Mouse (Mus musculus) small intestine, adult 2 months (tissue): ENCODE measurements around the gene Sik3. TPM values are rescaled to one million over a fixed set of nuclear protein-coding genes. Genes with fewer than 3 reads are reported as not detected.

Source experiments
- H3K27ac ChIP-seq: fragments of 200-500 bp; 2 replicates; pipeline ENCODE4 v1.5.1; 2012; ENCODE audit warnings: low read depth, low read length, control low read depth, inconsistent platforms; ENCODE audit not compliant: insufficient read depth
- H3K27me3 ChIP-seq: fragments of 200-500 bp; 2 replicates; pipeline ENCODE4 v1.6.1; 2012; ENCODE audit warnings: mild to moderate bottlenecking, moderate library complexity, low read length, inconsistent platforms; ENCODE audit not compliant: control insufficient read depth, insufficient read depth
- H3K36me3 ChIP-seq: fragments of 200-500 bp; 2 replicates; pipeline ENCODE4 v1.6.1; 2012; ENCODE audit warnings: mild to moderate bottlenecking, low read length, control low read depth, inconsistent platforms; ENCODE audit not compliant: control insufficient read depth, insufficient read depth
- H3K4me1 ChIP-seq: fragments of 200-500 bp; 2 replicates; pipeline ENCODE4 v1.6.1; 2012; ENCODE audit warnings: low read length, inconsistent platforms, mixed read lengths; ENCODE audit not compliant: control insufficient read depth, insufficient read depth, insufficient read length
- H3K4me3 ChIP-seq: fragments of 200-500 bp; 2 replicates; pipeline ENCODE4 v1.5.1; 2012; ENCODE audit warnings: low read depth, mild to moderate bottlenecking, control low read depth, inconsistent platforms, low read length, moderate library complexity
- CTCF ChIP-seq: fragments of 200-500 bp; IDR thresholded peaks from 2 replicates; pipeline ENCODE4 v1.5.1; 2012; ENCODE audit warnings: low read depth, mild to moderate bottlenecking, control low read depth, inconsistent platforms, low read length, moderate library complexity, mixed read lengths; ENCODE audit not compliant: insufficient replicate concordance, insufficient read length; ENCODE audit errors: extremely low read depth
- POLR2A ChIP-seq: fragments of 200-500 bp; IDR thresholded peaks from 2 replicates; pipeline ENCODE4 v1.6.1; 2012; ENCODE audit warnings: low read depth, mild to moderate bottlenecking, control low read depth, inconsistent platforms, low read length, moderate library complexity
- WGBS: fragments of 180-500 bp; shearing (Covaris S2); methylation state at CpG from one replicate; pipeline ENCODE4 v1.1.7; 2018; 5-methylcytosine and 5-hydroxymethylcytosine counted together
- polyA plus RNA-seq: library from polyadenylated mRNA; depleted of rRNA; stranded (reverse); fragments of >200 nt; gene quantifications from 2 replicates; pipeline ENCODE4 v1.2.3, GENCODE M21; 2012

Gene Sik3
- polyA plus RNA-seq, 1 experiment, result 14.5 TPM

GRCm38 (mm10) chr9:46015831-46016230 is 3.2 kb downstream of the Sik3 start:
- Histone ChIP-seq H3K4me1 (peaks cover 39% of the 10 kb centered on the region), H3K36me3 (no peaks in the 10 kb centered on the region; the same call in 1 of the 2 replicates), H3K4me3 (no peak overlapping the region), H3K27me3 (no peaks in the 10 kb centered on the region), H3K27ac (no peak overlapping the region)
- TF ChIP-seq POLR2A, result no peak
- no peak for TF ChIP-seq CTCF
- 11% methylated on average over 9 of the region's 9 CpGs for WGBS

- Histone ChIP-seq H3K27ac (no peak overlapping the region), H3K27me3 (no peaks in the 10 kb centered on the region), H3K36me3 (no peaks in the 10 kb centered on the region; the same call in 1 of the 2 replicates), H3K4me3 (no peak overlapping the region), H3K4me1 (peaks cover 35% of the 10 kb centered on the region)
- no peak for TF ChIP-seq POLR2A
- 63% methylated on average over 4 of the region's 4 CpGs for WGBS
These were observed 3.8 kb downstream of the Sik3 start for GRCm38 (mm10) chr9:46016417-46016816.

- Histone ChIP-seq H3K4me1 (peaks cover 28% of the 10 kb centered on the region), H3K27ac (no peak overlapping the region), H3K36me3 (no peaks in the 10 kb centered on the region; the same call in 1 of the 2 replicates), H3K27me3 (no peaks in the 10 kb centered on the region), H3K4me3 (no peak overlapping the region)
- no peak for TF ChIP-seq POLR2A
- TF ChIP-seq CTCF, result no peak
- WGBS, result 47% methylated on average over 6 of the region's 6 CpGs
These were observed 5.7 kb downstream of the Sik3 start for GRCm38 (mm10) chr9:46018316-46018715.

DNA sequence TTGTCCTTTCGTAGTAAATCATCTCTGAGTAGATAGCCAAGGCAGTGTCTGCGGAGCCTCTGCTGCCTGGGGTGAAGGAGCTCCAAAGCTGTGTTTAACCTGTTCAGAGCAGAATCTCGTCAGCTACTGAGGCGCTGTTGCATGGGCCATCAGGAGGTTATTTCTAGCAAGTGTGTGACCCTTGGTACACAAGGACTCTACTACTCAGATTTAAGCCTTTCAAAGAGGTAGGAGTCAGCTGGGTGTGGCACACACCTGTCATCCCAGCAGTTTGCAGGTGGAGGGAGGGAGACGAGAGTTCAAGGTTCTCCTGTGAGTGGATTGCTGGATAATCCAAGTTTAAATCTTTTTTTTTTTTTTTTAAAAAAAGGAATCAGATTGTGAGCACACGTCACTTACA is 7.4 kb downstream of the Sik3 start:
- peak overlapping the region; percentile 17; the same call in 1 of the 2 replicates for H3K27ac ChIP-seq
- WGBS, result 29% methylated on average over 6 of the region's 6 CpGs
- no peak overlapping the region for H3K4me3 ChIP-seq
- H3K36me3 ChIP-seq, result peaks cover 1% of the 10 kb centered on the region; the same call in 1 of the 2 replicates
- TF ChIP-seq POLR2A (no peak), CTCF (no peak)
- H3K27me3 ChIP-seq, result no peaks in the 10 kb centered on the region
- H3K4me1 ChIP-seq, result peaks cover 25% of the 10 kb centered on the region

GRCm38 (mm10) chr9:46023591-46023990 is 11.0 kb downstream of the Sik3 start:
- H3K27ac ChIP-seq, result no peak overlapping the region
- TF ChIP-seq CTCF, result no peak
- no peak for TF ChIP-seq POLR2A
- H3K36me3 ChIP-seq, result peaks cover 1% of the 10 kb centered on the region; the same call in 1 of the 2 replicates
- H3K4me3 ChIP-seq, result no peak overlapping the region
- no peaks in the 10 kb centered on the region for H3K27me3 ChIP-seq
- H3K4me1 ChIP-seq, result peaks cover 13% of the 10 kb centered on the region
- 91% methylated on average over 11 of the region's 11 CpGs for WGBS

GRCm38 (mm10) chr9:46026058-46026849 is 13.6 kb downstream of the Sik3 start:
- Histone ChIP-seq H3K27me3 (no peaks in the 10 kb centered on the region), H3K4me1 (peaks cover 8% of the 10 kb centered on the region), H3K27ac (no peak overlapping the region), H3K36me3 (peaks cover 1% of the 10 kb centered on the region; the same call in 1 of the 2 replicates), H3K4me3 (no peak overlapping the region)
- 86% methylated on average over 9 of the region's 9 CpGs for WGBS
- TF ChIP-seq POLR2A (no peak), CTCF (no peak)

GRCm38 (mm10) chr9:46027994-46028393 is 15.4 kb downstream of the Sik3 start:
- 67% methylated on average over 8 of the region's 8 CpGs for WGBS
- Histone ChIP-seq H3K4me3 (no peak overlapping the region), H3K27ac (no peak overlapping the region)

More at GRCm38 (mm10) chr9:46027994-46028393, 15.4 kb downstream of the Sik3 start:
- H3K27me3 ChIP-seq, result no peaks in the 10 kb centered on the region
- peaks cover 1% of the 10 kb centered on the region; the same call in 1 of the 2 replicates for H3K36me3 ChIP-seq
- TF ChIP-seq POLR2A (no peak), CTCF (no peak)
- H3K4me1 ChIP-seq, result peaks cover 8% of the 10 kb centered on the region
